Mouse (Mus musculus) embryonic fibroblast, embryonic 13.5 days (primary cell): ENCODE results near the gene St13.

Source experiments
- CTCF ChIP-seq: IDR thresholded peaks from 2 replicates; pipeline ENCODE4 v1.5.1; 2011; ENCODE audit warnings: mild to moderate bottlenecking, control low read depth, low read length, moderate library complexity, borderline replicate concordance; ENCODE audit not compliant: insufficient read depth
- POLR2A ChIP-seq: IDR thresholded peaks from 2 replicates; pipeline ENCODE4 v1.6.1; 2011; ENCODE audit warnings: low read depth, mild to moderate bottlenecking, control low read depth, low read length, moderate library complexity

GRCm38 (mm10) chr15:81355146-81355761 is 44.6 kb downstream of the St13 start:
- TF ChIP-seq CTCF (no peak), POLR2A (no peak)
